Mouse (Mus musculus) CH12.LX (cell line): ENCODE data around the gene Alb.

Source experiments
- CHD1 ChIP-seq: IDR thresholded peaks from 2 replicates; pipeline ENCODE4 v1.6.1; 2012; ENCODE audit warnings: low read depth, low read length, improper control_type of control experiment, inconsistent platforms
- ETS1 ChIP-seq: conservative IDR thresholded peaks from 2 replicates; pipeline ENCODE4 v1.6.1; 2012; ENCODE audit warnings: low read depth, mild to moderate bottlenecking, inconsistent platforms, low read length, improper control_type of control experiment, moderate library complexity
- KAT2A ChIP-seq: IDR thresholded peaks from 2 replicates; pipeline ENCODE4 v1.6.1; 2012; ENCODE audit warnings: low read length, improper control_type of control experiment, inconsistent platforms; ENCODE audit not compliant: insufficient replicate concordance
- MAX ChIP-seq: IDR thresholded peaks from 2 replicates; pipeline ENCODE4 v1.6.1; 2011; ENCODE audit warnings: low read length, improper control_type of control experiment
- POLR2A ChIP-seq: IDR thresholded peaks from 2 replicates; pipeline ENCODE4 v1.6.1; 2011; ENCODE audit warnings: low read depth, mild to moderate bottlenecking, improper control_type of control experiment, low read length
- TCF12 ChIP-seq: IDR thresholded peaks from 2 replicates; pipeline ENCODE4 v1.6.1; 2014; ENCODE audit warnings: low read depth, mild to moderate bottlenecking, inconsistent platforms, low read length, improper control_type of control experiment

GRCm38 (mm10) chr5:90414142-90414924, 46.4 kb upstream of the Alb start:
- TF ChIP-seq ETS1 (no peak), MAX (no peak), POLR2A (no peak), KAT2A (no peak), TCF12 (no peak), CHD1 (no peak)
